Mouse (Mus musculus): ENCODE results near the gene Bcl11b.

The Bcl11b gene

DNA sequence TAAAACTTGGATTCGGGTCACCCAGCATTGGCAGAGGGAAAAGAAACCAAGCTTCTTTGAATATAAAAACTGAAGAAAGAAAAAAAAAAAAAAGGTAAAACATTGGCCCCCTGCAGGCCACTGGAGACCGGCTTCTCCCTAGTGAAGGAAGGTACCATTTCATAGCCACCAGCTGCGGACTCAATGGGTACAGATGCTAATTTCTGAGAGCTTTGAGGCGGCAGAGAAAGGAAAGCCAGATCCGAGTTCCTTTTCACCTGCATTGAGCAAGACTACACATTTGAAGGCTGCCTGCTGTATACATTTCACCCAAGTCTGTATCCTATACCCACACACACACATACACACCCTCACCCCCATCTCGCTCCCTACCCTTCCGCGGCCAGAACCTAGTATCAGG, 26.3 kb downstream of the Bcl11b start:
- in situ Hi-C loops (cut with MboI; ENCODE audit: low pct_unique_long_range_greater_than_20kb in 1 of 2, low sequenced_read_pairs in 2 of 2, unreplicated experiment in 1 of 2), result loop anchor here in 1 of 2 experiments (25.0 kb wide), 1 partner anchor 1015 kb away; no protein-coding TSS in a partner anchor

DNA sequence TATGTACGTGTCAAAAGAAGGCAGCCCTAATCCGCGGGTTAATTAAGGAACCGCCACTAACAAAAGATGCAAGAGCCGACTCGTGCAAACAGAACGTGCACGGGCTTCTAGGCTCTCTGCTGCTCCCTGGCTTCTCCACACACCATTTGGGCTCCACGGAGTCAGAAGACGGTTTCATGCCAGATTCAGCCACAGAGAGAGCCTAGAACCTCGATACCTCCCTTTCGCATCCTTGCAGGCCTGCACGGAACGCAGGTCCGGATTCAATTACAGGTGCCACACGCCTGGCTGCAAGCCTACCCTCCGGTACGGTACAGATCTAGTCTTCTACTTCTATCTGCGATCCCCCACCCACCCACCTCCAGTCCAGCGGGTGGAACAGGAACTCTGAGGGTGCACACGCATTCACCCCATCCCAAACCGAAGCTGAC, 26.8 kb downstream of the Bcl11b start:
- in situ Hi-C loops (cut with MboI; ENCODE audit: low pct_unique_long_range_greater_than_20kb in 1 of 2, low sequenced_read_pairs in 2 of 2, unreplicated experiment in 1 of 2), result loop anchor here in 1 of 2 experiments (25.0 kb wide), 1 partner anchor 1014 kb away; no protein-coding TSS in a partner anchor

DNA sequence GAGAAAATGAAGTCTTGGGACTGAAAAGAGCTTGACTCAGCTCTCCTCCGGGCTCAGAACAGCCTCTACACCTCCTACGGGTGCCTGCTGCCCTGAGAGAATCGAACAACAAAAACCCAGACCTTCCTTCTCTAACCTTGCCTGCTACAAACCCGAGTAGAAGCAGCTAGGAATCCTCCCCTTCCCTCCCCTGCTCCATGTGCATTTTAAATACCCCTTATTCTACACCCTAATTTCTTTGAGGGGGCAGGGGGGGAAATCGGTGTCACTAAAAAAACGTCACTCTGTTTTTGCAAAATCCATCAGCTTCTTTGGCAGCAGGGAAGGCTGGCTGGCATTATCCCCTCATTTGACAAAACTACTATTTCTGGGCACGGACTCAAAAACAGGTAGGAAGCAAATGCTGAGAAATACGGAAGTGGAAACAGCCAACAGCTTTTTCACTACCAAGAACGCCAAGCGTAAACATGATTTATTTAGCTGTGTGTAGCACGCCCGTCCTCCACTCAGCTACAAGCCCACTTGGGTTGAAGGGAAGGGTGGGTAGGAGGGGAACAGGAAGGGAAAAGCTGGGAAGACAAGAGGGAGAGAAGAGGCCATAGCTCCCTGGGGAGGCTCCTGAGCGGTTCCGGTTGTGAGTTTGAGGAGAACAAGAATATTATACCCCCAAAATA, 27.4 kb downstream of the Bcl11b start:
- in situ Hi-C loops (cut with MboI; ENCODE audit: low pct_unique_long_range_greater_than_20kb in 1 of 2, low sequenced_read_pairs in 2 of 2, unreplicated experiment in 1 of 2), result loop anchor here in 1 of 2 experiments (25.0 kb wide), 1 partner anchor 1014 kb away; no protein-coding TSS in a partner anchor

DNA sequence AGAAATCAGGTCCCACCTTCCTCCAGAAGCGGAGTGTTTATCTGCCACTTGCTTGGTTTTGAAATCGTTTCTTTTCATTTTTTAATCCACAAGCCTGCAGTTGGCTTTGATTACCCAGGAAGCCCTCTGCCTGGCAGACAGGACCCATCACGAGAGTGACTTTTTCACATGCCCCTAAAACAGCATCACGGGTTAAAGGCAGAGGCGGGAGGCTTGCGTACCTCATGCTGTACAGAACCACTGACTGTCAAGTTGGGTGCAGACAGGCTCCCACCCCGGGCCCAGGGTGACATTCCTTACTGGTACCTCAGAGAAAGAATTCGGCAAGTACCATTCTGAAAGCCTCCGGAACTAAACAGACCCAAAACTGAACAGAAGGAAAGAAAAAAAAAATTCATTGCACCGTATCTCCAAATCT, 27.9 kb downstream of the Bcl11b start:
- in situ Hi-C loops (cut with MboI; ENCODE audit: low pct_unique_long_range_greater_than_20kb in 1 of 2, low sequenced_read_pairs in 2 of 2, unreplicated experiment in 1 of 2), result loop anchor here in 1 of 2 experiments (25.0 kb wide), 1 partner anchor 1013 kb away; no protein-coding TSS in a partner anchor

DNA sequence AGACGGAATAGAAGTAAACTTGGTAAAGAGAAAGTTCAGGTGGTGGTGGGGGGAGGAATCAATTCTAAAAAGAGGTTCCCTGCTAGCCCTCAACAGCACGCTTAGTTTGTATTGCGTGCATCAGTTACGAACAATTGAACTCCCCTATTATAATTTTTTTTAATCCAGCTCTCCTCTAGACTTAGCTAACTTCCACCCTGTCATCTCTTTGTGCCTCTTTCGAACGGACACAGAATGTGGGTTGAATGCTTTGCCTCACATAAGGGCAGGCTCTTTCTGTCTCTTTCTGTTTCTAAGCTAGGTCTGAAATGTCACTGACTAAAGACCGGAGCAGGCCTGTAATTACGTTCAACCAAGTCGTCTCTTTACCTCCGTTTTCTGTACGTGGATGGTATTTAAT, 28.9 kb downstream of the Bcl11b start:
- in situ Hi-C loops (cut with MboI; ENCODE audit: low pct_unique_long_range_greater_than_20kb in 1 of 2, low sequenced_read_pairs in 2 of 2, unreplicated experiment in 1 of 2), result no loop called here

DNA sequence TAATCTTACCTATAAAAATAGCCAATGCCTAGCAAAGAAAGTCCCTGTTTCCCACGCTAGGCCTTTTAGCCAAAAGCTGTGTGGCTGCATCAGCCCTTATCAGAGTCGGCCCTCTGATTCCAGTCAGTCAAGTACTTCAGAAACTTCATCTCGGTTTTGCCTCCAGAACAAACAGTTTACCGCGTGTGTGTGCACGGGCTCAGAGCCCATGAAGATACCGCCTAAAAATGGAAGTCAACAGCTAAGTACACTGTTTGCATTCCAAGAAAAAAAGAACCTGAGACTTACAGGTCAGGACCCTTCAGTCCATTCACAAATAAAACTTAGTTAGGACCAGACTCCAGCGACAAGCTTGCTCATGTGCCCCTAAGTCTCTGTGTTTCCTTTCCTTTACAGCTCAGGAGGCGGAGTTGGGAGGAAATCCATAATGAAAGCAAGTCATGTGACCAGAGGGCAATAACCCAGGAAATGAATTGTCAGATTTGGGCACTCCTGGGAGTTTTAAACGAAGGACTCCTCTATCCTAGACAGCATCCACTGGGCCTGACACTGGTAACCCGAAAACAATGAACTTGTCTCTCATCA, 29.8 kb downstream of the Bcl11b start:
- in situ Hi-C loops (cut with MboI; ENCODE audit: low pct_unique_long_range_greater_than_20kb in 1 of 2, low sequenced_read_pairs in 2 of 2, unreplicated experiment in 1 of 2), result no loop called here

DNA sequence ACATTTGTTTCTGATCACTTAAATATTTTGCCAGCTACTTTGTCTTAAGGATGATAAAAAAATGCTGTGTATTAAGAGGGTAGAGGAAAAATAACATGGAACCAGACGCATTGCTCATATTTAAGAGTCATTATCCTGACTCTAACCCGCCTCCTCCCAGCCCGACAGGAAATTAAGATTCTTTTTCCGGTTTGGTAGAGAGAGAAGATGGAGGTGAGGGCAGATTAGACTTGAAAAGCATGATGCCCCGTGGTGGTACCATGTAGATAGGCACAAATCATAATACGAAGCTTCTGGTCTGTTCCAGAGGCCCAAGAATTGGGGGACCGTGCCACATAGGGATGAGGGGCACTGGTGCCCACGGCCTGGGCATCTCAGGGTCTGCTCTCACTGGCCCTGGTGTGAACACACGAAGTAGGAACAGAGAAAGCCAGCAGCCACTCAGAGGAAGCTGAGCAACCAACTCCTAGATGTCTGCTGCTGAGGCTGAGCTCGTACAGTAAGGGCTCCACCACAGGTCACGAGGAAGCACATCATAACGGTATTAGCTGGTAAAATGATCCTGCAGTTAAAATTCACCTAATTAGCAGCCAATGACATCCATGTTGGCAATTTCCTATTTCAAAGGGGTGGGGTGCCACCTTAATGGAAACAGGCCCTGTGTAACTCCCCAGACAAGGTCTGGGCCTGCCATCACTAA, 32.2 kb downstream of the Bcl11b start:
- in situ Hi-C loops (cut with MboI; ENCODE audit: low pct_unique_long_range_greater_than_20kb in 1 of 2, low sequenced_read_pairs in 2 of 2, unreplicated experiment in 1 of 2), result no loop called here

DNA sequence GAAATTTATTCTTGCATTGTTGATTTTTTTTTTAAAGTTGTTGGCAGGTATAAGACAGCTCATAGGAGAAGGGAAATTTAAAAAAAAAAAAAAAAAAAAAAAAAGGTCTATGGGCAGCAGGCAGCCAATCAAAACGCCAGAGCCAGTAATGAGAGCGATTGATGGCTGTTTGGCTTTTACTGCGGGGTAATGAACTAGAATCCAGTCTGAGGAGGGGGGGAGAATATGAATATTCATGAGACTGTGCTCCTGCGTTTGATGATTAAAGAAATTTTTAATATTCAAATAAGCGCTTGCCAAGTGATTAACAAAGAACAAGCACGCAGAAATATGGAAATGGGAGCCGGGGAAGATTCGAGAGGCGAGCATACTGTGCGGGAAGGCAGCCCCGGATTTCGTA, 32.8 kb downstream of the Bcl11b start:
- in situ Hi-C loops (cut with MboI; ENCODE audit: low pct_unique_long_range_greater_than_20kb in 1 of 2, low sequenced_read_pairs in 2 of 2, unreplicated experiment in 1 of 2), result no loop called here

DNA sequence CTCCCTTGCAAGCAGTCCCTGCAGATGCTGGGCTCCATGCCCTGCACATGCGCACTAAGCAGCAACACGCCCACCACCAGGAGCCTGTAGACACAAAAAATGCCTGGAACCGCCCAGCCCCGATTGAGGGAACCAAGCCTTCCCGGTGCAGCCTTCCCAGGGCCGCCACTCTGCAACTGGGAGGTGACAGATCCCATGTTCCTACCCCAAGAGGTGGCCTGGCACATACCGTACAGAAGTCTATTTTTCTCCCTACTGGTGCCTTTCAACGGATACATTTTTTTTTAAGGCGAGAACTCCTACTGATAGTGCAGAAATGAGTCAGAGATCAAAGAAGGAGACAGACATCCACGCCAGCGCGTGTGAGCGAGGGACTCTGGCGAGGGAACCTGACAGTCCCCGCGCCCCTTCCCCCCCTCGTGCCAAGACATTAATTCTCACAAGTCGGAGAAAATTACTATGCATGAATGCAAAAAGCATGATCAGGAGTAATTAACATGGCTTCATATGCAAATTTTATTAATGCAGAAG, 33.5 kb downstream of the Bcl11b start:
- in situ Hi-C loops (cut with MboI; ENCODE audit: low pct_unique_long_range_greater_than_20kb in 1 of 2, low sequenced_read_pairs in 2 of 2, unreplicated experiment in 1 of 2), result no loop called here

DNA sequence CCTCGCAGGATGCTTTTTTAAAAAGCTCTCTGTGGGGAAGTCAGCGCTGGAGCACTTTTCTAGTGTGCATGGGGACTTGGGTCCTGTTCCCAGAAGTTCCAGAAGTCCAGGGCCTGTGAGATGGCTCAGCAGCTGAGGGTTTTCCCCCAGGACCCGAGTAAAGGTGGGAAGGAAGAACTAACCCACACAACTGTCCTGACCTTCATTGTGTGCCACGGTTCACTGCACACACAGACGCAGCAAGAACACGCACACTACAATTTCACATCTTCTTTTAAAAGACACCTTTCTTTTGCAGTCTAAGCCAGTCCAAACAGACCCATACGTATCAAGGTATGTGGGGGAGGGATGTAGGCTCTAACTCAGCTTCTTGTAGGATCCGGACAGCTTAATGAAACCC, 34.3 kb downstream of the Bcl11b start:
- in situ Hi-C loops (cut with MboI; ENCODE audit: low pct_unique_long_range_greater_than_20kb in 1 of 2, low sequenced_read_pairs in 2 of 2, unreplicated experiment in 1 of 2), result no loop called here

DNA sequence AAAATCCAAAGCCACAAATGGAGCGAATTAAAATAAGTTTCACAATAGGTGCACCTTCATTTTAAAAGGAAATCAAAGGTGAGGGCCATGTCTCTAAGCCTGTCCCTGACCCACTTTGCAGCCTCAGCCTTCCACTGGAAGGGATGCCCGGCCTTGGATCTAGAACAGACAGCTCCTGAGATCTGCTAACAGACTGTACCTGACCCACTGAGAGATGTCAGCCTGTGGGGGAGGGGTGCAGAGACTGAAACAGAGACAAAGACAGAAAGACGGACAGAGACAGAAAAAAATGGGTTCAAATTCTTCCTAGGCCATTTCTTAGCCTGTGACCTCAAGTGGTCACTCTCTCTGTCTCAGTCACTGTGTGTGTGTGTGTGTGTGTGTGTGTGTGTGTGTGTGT, 35.1 kb downstream of the Bcl11b start:
- in situ Hi-C loops (cut with MboI; ENCODE audit: low pct_unique_long_range_greater_than_20kb in 1 of 2, low sequenced_read_pairs in 2 of 2, unreplicated experiment in 1 of 2), result no loop called here

DNA sequence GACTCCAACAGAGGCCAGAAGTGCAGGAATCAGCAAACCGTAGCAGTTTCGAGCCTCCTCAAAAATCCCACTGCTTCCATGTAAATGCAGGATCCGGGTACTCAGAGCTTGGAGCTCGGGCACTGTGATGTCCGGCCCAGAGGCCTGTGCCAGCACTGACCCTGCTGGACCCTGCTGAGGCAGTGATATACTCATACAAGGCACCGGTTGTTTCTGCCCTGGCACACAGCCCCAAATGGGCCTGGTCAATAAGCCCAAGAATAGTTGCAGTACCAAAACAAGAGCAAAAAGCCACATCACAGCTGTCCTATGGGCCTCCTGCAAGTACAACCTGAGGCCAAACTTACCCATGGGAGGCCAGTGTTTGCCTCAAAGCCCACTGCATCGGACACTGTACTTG, 36.4 kb downstream of the Bcl11b start:
- in situ Hi-C loops (cut with MboI; ENCODE audit: low pct_unique_long_range_greater_than_20kb in 1 of 2, low sequenced_read_pairs in 2 of 2, unreplicated experiment in 1 of 2), result no loop called here

DNA sequence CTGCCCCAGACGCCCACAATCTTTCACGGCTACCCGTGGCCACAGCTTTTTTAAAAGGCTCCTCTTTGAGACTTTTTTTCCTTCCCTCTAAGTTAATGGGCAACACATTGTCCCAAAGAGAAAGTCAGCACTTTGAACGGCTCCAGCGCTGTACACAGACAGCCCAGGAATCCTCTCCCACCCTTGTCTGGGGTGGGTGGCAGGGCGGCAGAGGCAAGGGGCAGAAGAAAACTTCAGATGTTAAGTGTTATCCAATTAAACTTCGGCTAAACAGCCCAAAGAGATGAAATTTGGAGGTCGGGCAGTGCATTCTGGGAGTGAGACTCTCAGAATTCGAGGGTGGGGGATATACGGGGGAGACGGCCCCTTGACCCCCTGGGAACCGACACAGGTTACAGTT, 38.3 kb downstream of the Bcl11b start:
- in situ Hi-C loops (cut with MboI; ENCODE audit: low pct_unique_long_range_greater_than_20kb in 1 of 2, low sequenced_read_pairs in 2 of 2, unreplicated experiment in 1 of 2), result no loop called here

DNA sequence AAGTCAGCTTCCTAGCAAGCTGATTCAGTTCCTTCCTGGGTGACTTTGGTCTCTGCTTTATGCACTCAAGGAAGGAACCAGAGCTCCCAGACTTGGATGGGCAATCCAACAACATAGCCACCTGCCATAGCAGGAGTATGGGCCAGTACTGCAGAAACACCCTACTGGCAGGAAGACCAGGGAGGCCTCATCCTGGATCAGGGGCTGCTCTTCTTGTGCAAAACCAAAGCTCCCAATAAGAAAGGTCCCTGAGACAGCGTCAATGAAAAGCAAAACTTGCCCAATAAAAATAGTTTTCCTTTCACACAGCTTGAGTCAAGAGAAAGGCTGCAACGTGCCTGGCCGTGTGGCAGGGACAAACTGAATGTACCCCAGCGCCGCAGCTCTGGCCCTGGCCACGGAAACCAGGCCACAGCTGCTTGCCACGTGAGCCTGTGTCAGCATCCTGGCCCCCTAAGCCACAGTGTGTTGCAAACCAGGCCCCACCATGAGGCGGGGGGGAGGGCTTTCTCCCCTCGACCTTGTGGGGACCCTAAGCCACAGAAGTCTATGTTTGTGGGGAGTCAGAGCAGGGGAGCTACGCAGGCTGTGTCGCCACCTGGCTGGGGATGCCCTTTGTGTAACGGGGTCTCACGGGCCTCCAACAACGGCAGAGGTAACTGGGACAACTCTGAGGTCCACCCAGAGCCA, 38.9 kb downstream of the Bcl11b start:
- in situ Hi-C loops (cut with MboI; ENCODE audit: low pct_unique_long_range_greater_than_20kb in 1 of 2, low sequenced_read_pairs in 2 of 2, unreplicated experiment in 1 of 2), result no loop called here

DNA sequence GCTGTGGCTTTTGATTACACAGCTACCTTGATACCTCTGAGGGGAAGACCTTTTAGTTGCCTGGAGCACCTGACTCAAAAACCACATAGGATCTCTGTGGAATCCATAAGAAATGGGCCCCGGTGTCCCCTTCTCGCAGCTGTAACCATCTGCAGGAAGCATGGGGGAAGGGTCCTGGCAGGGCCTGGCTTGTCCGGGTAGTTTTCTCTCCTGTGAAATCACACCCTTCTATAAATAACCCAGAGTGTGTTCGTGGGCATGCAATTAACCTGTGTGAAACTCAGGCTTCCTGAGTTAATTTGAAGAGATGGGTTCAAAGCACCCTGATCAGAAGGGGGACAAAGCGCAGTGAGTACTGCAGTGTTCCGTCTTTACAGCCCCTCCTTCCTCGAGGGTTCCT, 40.5 kb downstream of the Bcl11b start:
- in situ Hi-C loops (cut with MboI; ENCODE audit: low pct_unique_long_range_greater_than_20kb in 1 of 2, low sequenced_read_pairs in 2 of 2, unreplicated experiment in 1 of 2), result no loop called here

DNA sequence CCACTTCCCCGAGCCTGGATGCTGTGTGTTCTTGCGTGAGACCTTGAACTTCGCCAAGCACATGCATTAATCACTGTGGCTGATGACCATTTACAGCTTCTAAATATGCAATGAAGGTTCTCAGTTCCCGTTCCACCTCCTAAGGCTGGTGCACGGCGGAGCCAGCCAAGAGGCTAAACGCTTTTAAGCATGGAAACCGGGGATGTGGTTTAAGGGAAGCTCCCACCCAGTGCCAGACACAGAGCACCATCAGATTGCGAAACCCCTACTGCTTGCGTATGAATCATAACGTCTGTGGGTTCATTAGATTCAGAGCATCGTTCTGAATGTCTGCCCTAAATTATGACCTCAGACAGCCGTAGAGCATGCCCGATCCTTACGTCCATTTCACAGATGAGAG, 41.6 kb downstream of the Bcl11b start:
- in situ Hi-C loops (cut with MboI; ENCODE audit: low pct_unique_long_range_greater_than_20kb in 1 of 2, low sequenced_read_pairs in 2 of 2, unreplicated experiment in 1 of 2), result no loop called here

DNA sequence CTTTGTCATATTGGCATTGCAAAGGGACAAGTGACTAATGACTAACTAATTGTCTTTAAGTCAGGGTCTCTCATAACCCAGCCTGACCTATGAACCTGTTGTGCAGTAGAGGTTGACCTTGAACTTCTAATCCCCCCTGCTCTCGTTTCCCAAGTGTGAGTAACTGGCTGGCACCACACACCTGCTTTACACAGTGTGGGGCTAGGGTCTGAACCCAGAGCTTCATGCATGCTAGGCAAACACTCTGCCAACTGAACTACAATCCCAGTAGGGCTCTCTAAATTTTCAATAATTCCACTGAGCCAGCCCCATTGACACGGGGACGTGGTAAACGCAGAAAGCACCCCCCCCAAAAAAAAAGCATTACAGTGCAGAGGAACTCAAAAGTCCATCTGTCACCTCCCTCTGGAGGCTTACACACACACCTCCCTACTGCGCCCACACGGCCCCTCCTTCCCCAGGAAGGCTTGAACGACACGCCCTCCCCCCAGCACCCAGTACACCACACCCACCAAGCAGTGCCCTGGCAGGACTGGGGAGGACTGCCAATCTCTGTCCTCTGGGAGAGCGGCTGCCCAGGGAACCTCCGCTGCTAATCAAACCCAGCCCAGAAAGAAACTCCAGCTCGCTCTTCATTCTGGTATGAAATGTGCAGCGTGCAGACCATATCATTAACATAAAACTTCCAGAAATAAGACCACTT, 42.5 kb downstream of the Bcl11b start:
- in situ Hi-C loops (cut with MboI; ENCODE audit: low pct_unique_long_range_greater_than_20kb in 1 of 2, low sequenced_read_pairs in 2 of 2, unreplicated experiment in 1 of 2), result no loop called here

DNA sequence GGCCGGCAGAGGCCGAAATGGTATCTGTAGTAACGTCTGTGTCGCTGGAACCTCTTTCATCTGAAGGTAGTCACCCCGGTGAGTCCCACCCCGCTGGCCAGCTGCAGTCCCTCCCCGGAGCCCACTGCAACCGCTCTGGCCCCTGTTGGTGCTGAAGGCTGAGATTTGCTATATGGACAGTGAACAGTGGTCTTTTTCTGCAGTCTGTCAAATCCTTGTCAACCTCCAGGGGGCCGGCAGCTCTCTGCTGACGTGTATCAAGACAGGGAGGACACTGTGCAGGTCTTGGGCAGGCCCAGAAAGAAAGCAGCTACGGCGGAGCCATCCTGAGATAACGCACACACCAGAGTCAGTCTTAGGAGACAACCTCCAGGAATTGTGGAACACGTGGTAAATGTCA, 43.0 kb downstream of the Bcl11b start:
- in situ Hi-C loops (cut with MboI; ENCODE audit: low pct_unique_long_range_greater_than_20kb in 1 of 2, low sequenced_read_pairs in 2 of 2, unreplicated experiment in 1 of 2), result no loop called here

All from mouse embryonic stem cell (cell line).